Mouse (Mus musculus) thymus, postnatal 36 days (tissue): Measurements from ENCODE around the gene Ndrg3.
A peak's percentile ranks its signal among the peaks of the same experiment; 100 is the strongest.
"Not testable (repeated sequence)": the region's sequence is repeated elsewhere in the genome, so short reads cannot be mapped to it uniquely, and the experiment has no call there.

Experiments
- DNase-seq, 2 experiments: peaks; one replicate each; pipeline ENCODE4 v3.0.0; 2022; ENCODE audit warnings: mixed read lengths in 2 of 2

The Ndrg3 gene

DNA sequence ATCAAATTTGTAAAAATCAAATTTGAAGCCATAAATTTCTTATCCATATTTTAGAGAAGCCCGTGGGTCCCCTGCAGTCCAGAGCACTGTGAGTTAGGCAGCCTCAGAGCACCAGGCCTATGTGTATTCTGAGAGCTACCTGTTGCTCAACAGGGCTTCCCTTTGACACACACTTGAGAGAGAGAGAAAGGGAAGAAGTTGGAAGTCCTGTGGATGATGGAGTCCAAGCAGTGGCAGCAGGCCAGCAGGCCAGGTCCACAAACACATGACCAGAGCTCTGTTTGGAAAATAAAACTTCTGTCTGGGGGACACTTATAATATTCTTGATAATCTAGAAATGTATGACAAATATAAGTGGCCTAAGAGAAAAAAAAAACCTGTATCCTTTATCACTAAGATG lies 58.4 kb downstream of the Ndrg3 start:
- DNase-seq = no peak

DNA sequence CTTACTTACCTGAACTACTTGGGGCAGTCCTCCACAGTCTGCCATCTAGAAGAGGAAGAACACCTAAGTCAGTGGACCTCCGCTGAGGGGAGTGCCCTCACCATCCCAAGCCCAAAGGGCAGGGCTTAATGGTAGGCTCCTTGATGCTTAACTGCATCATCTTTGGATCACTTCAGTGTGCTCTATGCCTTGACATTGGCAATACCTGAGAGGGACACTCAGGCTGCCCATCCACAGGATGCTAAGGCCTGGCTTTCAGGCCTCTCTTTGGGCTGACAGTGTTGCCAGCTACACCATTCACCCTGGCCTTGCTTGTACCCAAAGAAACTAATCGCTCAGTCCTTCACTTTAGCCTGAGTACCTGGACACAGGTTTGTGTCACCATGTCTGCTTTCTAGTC lies 60.4 kb downstream of the Ndrg3 start:
- no peak for DNase-seq

DNA sequence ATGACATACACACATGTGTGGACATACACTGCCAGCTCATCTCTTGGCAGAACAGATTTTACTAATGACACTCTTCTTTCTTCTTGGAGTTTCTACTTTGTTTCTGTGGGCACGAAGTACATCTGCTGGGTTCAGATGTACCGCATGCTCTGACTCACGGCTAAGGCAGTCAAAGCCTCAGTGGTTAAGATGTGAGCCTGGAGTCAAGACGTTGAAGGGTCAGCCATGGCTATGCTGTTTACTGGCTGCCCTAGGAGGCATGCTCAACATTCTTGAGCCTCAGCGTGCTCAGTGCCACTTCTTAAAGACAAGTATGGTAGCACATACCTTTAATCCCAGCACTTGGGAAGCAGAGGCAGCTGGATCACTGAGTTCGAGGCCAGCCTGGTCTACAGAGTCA lies 61.3 kb downstream of the Ndrg3 start:
- no peak for DNase-seq

DNA sequence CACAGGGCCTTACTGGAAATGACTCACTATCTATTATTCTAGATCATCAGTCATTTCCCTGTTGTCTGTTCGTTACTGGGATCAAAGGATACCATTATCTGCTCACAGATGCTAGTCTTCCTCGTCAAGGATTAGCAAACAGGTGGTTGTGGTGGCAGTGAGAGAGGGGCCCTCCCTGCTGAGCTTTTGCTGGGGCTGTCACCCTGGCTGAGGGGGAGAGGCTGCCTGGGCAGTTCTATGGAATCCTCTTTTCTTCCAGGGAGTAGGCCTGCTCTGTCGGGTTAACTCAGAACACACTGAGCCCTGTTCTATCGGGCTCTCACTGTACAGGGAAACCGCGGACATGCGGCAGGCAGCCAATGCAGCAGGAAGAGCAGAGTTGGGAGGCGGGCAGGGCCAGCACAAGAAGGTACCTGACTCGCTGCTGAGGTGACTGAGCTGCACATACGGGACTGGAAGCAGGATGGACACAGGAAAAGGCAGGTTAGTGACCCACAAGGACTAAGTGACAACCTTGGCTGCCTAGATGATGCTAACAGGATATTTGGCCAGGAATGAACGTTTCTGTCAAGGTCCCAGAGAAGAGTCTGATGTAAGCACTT lies 62.2 kb downstream of the Ndrg3 start:
- DNase-seq = no peak

DNA sequence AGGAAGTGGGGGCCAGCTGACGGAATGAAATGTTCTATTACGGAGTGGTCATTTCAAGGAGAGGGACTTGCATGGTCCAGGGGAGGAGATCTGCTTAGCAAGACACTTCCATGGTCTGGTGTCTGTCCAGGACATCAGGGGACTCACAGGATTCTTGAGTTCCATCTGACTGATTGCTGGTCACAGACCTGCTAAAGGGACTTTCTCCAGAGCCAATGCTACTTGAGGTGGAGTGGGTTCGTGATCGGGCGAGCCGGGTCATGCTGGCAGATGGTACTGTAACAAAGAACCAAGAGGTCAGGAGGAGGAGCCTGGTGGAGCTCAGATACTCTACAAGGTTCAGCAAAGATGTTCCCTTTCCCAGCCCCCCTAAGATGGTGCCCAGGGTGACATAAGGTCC lies 63.2 kb downstream of the Ndrg3 start:
- no peak for DNase-seq

DNA sequence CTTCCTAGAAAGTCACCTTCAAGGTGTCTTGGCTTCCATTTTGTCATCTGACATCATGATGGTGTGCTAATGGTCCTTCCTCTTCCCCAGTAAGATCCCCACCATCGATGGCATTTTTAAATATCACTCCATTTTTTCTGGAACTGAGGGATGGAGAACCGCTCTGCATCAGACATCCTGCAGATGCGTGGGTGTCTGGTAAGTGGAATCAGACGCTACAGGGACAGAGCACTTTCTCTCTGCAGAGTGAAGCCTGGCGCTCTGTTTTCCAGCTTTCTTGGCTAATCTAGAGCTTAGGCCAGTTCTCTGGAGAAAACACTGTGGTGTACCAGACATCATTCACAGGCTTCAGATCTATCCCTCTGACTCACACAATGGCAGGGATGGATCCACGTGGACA lies 64.2 kb downstream of the Ndrg3 start:
- no peak for DNase-seq

DNA sequence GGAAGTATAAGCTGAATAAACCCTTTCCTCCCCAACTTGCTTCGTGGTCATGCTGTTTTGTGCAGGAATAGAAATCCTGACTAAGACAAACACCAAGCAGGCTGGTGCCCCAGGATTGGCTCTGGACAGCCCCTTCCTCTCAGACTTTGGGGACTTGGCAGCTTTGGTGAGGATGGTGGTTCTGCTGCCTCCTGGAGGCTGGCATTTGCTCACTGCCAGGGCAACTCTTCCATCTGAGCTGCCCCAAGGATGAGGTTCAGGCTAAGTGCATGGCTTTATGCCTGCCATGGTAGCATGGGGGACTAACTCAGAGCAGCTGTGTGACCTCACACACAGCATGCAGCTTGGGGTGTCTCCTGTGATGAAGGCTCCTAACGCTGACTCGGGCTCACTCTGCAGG lies 66.2 kb downstream of the Ndrg3 start:
- DNase-seq = peak; percentile 24 to 43

DNA sequence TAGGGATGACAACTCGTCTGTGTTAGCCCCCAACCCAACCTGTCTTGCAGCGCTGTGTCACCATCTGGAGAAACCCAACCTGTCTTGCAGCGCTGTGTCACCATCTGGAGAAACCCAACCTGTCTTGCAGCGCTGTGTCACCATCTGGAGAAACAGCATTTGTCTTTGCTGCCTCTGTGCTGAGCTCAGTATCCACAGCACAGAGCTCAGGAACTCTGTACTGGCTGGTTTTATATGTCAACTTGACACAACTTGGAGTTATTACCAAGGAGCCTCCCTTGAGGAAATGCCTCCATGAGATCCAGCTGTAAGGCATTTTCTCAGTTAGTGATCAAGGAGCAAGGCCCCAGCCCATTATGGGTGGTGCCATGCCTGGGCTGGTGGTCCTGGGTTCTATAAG lies 66.8 kb downstream of the Ndrg3 start:
- not testable (repeated sequence) for DNase-seq

DNA sequence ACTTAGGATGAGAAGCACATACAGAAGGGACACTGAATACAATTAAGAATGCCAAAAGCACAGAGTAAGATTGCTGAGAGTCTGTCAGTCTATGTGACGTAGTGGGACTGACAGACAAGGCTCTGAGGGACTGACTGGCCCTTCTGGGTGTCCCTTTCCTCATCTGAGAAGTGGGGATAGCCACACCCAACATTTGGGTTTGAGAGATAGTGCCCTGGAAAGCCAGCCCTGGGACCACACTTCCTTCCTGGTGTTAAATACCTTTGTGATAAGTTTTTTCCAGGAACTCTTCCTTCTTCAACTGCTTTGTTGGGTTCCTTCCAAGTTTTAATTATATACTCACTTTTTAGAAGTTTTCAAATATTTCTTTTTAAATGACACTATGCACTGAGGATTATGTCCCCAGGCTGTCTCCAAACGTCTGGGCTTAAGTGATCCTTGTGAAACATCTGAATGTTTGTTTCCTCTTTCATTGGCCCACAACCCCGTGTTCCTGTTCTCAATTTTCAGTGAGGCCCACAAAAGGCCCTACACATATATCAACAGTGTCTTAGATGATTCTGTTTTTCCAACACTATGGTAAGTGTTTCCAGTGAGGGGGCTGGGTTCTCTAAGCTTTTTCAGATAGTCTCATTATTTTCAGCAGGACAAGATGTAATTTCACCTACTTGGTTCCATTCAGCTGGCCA lies 67.5 kb downstream of the Ndrg3 start:
- no peak for DNase-seq

DNA sequence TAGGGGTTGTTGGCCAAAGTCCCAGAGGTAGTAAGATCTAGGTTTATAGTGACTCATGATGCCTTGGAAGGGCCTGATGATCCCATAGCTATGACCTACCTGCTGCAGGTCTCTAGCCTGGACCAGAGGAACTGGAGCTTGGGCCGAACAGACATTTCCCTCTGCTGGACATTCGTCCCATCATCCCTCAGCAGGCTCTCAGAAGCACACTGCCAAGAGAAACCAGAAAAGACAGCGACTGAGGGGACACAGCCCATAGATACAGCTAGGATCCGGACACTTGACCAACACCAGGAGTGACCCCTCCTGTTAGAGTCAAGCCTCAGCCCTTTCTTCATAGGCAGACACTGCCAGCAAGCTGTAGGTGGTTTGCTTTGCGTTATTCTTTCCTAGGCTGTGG lies 68.8 kb downstream of the Ndrg3 start:
- DNase-seq = no peak

DNA sequence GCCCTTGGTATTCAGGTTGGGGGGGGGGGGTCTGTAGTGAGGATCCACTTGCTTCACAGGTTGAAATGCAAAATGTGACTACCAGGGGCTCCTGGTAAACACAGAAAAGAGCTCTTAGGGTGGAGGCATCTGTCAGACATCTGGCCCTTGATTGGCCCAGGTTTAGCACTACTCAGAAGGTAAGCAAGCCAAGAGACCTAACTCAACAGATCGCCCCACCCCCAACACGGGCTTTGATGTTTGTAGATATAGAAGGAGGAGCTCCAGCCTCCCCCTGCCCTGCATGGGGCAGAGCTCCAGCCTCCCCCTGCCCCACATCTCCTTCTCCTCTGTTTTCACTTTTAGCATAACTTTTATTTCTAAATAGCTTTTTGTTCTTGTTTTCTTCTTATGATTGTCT lies 72.1 kb downstream of the Ndrg3 start:
- DNase-seq = peak in 1 of 2 experiments; percentile 43

DNA sequence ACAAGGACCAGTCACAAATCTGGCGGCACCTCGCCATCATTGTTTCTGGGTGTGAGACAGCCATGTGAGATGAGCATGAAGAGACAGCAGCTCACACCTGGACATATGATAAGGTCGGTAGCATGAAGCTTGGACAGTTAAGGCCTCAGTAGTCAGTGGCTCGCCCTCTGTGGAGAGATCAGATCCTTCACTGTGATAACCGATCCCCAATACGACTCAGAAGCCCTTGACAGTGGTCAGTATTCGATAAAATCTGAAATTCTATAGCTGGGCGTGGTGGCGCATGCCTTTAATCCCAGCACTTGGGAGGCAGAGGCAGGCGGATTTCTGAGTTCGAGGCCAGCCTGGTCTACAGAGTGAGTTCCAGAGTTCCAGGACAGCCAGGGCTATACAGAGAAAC lies 72.7 kb downstream of the Ndrg3 start:
- DNase-seq = not testable (repeated sequence)

DNA sequence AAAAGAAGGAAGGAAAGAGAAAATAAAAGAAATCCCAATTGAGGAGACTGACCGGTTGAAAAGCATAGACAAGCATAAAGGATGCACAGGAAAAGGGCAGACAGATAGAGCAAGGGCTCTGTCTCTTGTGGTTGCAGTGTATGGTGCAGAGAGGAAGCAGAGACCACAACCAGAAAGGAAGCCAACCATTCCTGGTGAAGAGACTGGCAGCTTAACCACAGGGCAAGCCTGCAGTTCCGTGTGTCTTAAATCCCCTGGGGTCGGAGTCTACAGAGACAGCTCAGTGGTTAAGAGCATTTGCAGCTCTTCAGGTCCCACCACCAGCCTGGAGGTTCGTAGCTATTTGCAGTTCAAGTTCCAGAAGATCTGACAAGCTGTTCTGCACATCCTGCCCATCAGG lies 73.3 kb downstream of the Ndrg3 start:
- DNase-seq = peak; percentile 49 to 58

DNA sequence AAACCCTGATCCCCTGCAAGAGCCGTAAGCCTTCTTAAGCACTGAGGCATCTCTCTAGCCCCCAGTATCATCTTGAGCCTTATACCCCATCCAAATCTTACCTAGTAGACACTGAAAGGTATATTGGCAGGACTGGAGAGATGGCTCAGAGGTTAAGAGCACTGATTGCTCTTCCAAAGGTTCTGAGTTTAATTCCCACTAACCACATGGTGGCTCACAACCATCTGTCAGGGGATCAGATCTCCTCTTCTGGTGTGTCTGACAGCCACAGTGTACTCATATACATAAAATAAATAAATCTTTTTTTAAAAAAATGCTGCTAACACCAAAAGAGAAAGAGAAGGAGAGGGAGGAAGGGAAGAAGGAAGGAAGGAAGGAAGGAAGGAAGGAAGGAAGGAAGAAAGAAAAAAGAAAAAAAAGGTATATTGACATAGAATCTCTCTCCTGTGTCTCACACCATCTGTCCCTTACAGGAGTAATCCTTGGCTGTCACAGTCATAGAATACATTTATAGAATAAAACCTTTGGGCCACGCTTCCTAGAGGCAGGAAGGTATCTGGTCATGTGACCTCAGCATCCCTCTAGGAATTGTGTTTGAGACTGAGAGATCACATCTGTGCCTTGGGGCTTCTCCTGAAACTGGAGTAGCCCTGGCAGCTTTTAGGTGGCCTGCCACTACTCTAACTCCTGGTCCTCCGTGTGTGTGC lies 75.3 kb downstream of the Ndrg3 start:
- no peak for DNase-seq

DNA sequence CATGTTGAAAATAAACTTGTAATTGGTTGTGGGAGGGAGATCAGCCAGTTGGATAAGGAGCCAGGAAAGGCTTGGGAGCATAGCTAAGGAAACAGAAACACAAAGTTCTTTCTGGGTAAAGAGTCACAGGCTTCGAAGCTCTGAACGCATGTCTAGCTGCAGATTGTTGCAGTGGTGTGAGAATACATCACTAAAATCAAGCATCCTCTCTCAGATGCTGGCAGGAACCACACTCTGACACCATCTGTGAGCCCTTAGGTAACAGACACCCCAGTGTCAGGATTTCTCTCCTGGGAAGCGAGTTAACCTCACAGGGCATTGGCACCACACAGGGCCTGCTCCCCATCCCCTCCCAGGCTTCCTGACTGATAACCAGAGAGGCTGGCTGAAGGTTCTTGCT lies 76.3 kb downstream of the Ndrg3 start:
- DNase-seq = no peak

DNA sequence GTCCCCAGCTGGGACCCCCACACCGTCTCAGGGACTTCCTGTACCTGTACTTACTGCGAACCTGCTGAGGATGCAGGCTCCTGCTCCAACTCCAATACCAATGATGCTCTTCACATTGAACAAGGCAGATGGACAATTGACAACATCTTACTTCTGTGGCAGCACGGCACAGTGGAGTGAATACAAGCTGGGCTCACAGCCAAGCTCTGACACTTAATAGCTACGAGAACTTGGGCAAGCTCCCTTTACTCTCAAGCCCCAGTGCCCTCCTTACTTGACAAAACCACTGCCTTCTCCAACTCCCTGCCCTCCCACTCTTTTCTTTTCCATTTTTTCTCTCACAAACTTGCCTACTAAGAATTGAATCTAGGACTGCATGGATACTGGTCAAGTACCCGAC lies 78.7 kb downstream of the Ndrg3 start:
- DNase-seq = no peak

DNA sequence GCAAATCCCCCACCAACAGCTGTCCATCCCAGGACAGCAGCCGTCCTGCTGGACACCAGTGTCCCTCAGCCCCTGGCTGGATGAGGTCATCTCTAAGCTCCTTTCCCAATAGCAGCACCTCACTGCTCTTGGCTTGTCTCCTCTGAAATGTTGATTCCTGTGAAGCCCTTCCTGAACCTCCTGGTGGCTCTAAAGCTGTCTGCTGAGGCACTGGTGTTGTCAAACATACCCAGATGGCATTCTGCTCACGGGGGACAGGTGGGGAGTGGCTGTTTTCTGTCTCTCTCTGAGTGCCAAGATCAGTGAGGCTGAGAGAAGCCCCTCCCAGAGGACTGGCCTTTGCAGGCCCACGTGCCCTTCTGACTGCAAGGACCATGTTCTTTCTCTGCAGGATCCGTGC lies 85.9 kb downstream of the Ndrg3 start:
- DNase-seq = not testable (repeated sequence)

DNA sequence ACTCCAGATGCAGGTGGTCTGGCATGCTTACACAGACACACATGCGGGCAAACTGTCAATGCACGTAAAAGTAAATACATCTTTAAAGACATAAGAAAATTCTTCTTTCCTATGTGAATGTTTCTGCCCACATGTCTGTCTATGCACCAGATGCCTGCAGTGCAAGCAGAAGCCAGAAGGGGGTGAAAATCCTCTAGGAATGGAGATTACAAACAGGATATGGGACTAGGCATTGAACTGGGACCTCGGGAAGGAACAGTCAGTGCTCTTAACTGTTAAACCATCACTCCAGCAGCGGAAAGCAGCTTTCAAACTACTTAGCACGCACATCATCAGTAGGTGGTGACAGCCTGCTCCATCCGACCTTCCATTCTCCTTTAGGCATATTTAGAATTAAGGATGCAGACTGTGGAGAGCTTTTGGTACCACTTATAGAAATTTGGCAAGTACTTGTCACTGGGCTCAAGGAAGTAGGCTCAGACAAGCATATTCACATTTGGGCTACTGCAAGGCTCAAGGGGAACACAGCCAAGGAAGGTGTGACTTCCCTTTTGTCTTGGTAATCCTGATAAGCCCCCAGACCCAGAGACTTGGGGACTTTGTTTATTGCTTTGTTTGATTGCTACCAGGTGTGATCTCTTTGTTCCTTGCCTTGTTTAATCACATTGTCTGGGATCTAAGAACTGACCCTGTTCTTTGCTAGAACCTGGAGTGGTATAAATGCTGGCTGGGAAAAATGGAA lies 86.7 kb downstream of the Ndrg3 start:
- DNase-seq = no peak

DNA sequence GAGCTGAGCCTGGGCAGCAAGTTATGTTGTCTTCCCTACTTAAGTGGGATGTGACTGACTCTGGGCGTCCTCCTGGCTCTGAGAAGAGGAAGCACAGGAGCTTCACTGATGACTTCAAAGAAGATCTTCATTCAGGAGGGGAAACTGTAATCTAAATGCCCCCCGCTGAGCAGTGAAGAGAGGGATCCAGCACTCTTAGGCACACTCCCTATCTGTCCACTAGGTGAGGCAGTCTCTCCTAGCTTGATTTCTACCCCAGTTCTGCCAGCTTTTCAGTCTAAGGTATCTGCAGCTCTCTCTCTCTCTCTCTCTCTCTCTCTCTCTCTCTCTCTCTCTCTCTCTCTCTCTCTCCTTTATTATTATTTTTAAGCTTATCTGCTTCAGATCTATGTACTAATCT lies 88.5 kb downstream of the Ndrg3 start:
- no peak for DNase-seq

DNA sequence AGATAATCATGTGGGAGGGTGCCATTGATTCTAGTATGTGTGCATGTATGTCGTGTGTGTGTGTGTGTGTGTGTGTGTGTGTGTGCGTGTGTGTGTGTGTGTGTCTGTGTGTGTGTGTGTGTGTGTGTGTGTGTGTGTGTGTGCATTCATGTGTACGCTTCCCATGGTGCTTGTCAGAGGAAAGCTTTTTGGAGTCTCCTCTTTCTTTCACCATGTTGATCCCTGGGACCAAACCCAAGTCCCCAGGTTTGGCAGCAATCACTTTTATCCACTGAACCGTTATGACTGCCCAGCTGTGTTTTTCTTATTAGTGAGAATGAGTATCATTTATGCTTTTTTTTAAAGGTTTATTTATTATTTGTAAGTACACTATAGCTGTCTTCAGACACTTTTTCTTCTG lies 89.4 kb downstream of the Ndrg3 start:
- not testable (repeated sequence) for DNase-seq

DNA sequence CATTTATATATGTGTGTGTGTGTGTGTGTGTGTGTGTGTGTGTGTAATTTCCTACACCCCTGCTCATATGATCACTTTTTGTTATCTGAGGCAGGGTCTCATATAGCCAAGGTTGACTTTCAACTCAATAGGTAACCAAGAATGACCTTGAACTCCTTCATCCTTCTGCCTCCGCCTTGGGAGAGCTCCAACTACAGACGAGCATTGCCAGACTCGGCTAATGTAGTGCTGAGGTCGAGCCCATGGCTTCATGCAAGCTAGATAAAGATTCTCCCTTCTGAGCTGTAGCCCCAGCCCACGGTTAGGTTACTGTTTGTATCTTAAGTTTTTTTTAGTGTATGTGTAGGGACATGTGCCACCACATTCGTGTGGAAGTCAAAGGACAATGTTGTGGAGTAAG lies 90.0 kb downstream of the Ndrg3 start:
- no peak for DNase-seq

DNA sequence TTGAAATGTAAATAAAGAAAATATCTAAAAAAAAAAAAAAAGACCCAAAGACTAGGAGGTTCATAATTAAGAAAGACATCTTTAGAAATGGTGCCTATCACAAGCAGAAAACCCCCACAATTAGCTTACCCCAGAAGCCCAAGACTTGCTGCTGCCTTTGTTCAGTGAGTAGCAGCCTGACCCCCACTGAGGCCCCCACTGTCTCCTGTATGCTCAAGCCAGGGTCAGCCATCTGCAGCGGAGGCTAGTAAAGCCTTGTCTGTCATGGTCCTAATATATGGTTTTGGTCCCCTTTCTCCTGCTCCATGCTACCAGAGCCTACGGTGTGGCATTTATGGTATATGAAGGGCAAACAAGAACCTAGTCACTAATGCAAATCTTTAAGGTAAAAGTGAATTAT lies 90.5 kb downstream of the Ndrg3 start:
- no peak for DNase-seq

DNA sequence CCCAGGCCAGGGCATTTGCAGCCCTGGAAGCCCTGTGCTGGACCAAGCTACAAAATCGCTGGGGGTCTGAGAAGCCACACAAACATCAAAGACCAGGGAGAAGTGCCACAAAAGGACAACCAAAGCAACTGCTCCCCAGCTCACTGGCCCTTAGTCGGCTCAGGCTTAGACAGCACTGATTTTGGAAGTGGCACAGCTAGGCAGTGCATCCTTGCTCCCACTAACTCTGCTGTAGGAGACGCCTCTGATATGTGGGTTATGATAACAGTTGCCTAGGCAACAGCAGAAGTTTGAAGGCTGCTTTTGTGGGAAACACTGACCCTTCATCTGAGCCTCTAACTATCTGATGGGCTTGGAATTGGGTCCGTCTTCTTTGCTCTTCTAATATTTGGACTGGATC lies 92.7 kb downstream of the Ndrg3 start:
- no peak for DNase-seq

DNA sequence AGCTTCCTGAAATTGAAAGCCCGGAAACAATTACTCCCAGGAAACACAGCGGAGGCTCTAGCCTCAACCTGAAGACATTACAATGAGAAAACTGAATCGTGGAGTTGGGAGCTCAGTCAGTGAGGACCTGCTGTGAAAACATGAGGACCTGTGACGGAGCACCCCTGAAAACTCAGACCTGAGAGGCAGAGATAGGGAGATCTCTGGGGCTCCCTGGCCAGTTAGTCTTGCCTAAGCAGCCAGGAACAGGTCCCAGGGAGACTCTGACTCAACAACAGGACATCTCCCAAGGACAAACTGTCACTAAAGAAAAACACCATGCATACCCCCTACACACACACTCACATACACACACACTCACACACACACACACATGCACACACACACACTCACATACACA lies 93.5 kb downstream of the Ndrg3 start:
- no peak for DNase-seq
